Mouse (Mus musculus): Measurements from ENCODE around the gene Nhsl2.

GRCm38 (mm10) chrX:102141157-102141556, 292.0 kb downstream of the Nhsl2 start:
- TF ChIP-seq CTCF (IDR thresholded peaks at IDR 0.05; ENCODE audit: borderline replicate concordance, extremely low read depth, insufficient read depth, insufficient read length) = no peak
- TF ChIP-seq POLR2A (IDR thresholded peaks at IDR 0.05; ENCODE audit: borderline replicate concordance, extremely low read depth, insufficient read depth, insufficient read length, poor library complexity, severe bottlenecking) = no peak

Measured in brain, embryonic 14.5 days (tissue).